Mouse (Mus musculus) heart, adult 18-20 months (tissue): ENCODE data around the gene Gm28079. TPM values are rescaled to one million over a fixed set of nuclear protein-coding genes. Genes with fewer than 3 reads are reported as not detected.
"Not testable (repeated sequence)": the region's sequence is repeated elsewhere in the genome, so short reads cannot be mapped to it uniquely, and the experiment has no call there.

Experiments
- DNase-seq, 2 experiments: peaks; one replicate each; pipeline ENCODE4 v3.0.0; 2021 to 2022; ENCODE audit warnings: mixed read lengths in 1 of 2
- long read RNA-seq, 2 experiments: library from polyadenylated mRNA; stranded (forward); transcript quantifications; one replicate each; pipeline ENCODE4 v2.0.0; 2021
- total RNA-seq, 2 experiments: library from RNA; stranded (reverse); gene quantifications; 2 replicates each; pipeline ENCODE4 v1.2.3; 2021

Gene Gm28079
- not detected for total RNA-seq
- long read RNA-seq, experiment 1: 0 reads
- long read RNA-seq, experiment 2: 0 reads

DNA sequence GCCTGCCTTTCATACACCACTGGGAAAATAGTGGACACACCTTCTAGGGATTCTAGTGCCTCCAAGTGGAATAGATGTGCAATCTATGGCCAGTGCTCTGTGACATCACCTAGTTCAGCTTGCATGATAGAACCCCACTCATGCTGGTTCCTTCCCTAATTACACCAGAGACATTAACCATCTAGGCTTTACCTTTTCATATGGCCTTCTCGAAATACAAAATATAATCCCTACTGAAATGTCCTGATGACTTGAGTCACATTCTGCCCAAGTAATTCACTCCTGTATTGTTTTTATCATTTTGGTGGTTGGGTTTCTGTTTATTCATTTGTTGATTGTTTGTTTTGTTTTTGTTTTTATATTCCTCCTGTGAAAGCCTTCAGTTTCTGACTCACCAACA lies at the start of gene Gm28079:
Gene Gm28079 (minus strand): TSS at position 101 of the 400 bp plus-strand sequence.
- not testable (repeated sequence) for DNase-seq
